Mouse (Mus musculus) intestine, embryonic 15.5 days (tissue): ENCODE data around the gene Olfr1411. TPM values are rescaled to one million over a fixed set of nuclear protein-coding genes. Genes with fewer than 3 reads are reported as not detected.

Source experiments
- ATAC-seq: fragments of 200-750 bp; cut with Nextera tagmentation; 2 replicates; pipeline ENCODE4 v1.8.0; 2017; ENCODE audit warnings: moderate TSS enrichment, moderate library complexity
- H3K27ac ChIP-seq: fragments of 300-500 bp; sonication (generic); 2 replicates; pipeline ENCODE4 v1.5.1; 2015; ENCODE audit warnings: mild to moderate bottlenecking, inconsistent platforms
- H3K27me3 ChIP-seq: fragments of 300-500 bp; sonication (generic); replicated peaks from 2 replicates; pipeline ENCODE4 v1.6.1; 2015; ENCODE audit warnings: inconsistent platforms
- H3K36me3 ChIP-seq: fragments of 300-500 bp; sonication (generic); 2 replicates; pipeline ENCODE4 v1.6.1; 2015; ENCODE audit warnings: inconsistent platforms
- H3K4me1 ChIP-seq: fragments of 300-500 bp; sonication (generic); replicated peaks from 2 replicates; pipeline ENCODE4 v1.6.1; 2015; ENCODE audit warnings: inconsistent platforms
- H3K4me2 ChIP-seq: fragments of 300-500 bp; sonication (generic); replicated peaks from 2 replicates; pipeline ENCODE4 v1.6.1; 2015; ENCODE audit warnings: mild to moderate bottlenecking, inconsistent platforms
- H3K4me3 ChIP-seq: fragments of 300-500 bp; sonication (generic); replicated peaks from 2 replicates; pipeline ENCODE4 v1.5.1; 2015; ENCODE audit warnings: inconsistent platforms
- H3K9ac ChIP-seq: fragments of 300-500 bp; sonication (generic); 2 replicates; pipeline ENCODE4 v1.6.1; 2015; ENCODE audit warnings: inconsistent platforms
- H3K9me3 ChIP-seq: fragments of 300-500 bp; sonication (generic); 2 replicates; pipeline ENCODE4 v1.6.1; 2016; ENCODE audit warnings: inconsistent platforms
- WGBS: fragments of 180-500 bp; shearing (Covaris S2); methylation state at CpG from one replicate; pipeline ENCODE4 v1.1.7; 2015; 5-methylcytosine and 5-hydroxymethylcytosine counted together
- polyA plus RNA-seq: library from polyadenylated mRNA; unstranded; fragments of >200 nt; fragmentation: Nextera tagmentation; extraction: Ambion mirVana; gene quantifications from 2 replicates; pipeline ENCODE4 v1.2.1, GENCODE M21; 2015

Gene Olfr1411
- polyA plus RNA-seq, 1 experiment from 2014 or later: not detected

GRCm38 (mm10) chr1:92628227-92628626 is 34.0 kb downstream of the Olfr1411 start:
- H3K27ac ChIP-seq: no peak overlapping the region
- H3K9me3 ChIP-seq: no peaks in the 10 kb centered on the region
- no peaks in the 10 kb centered on the region for H3K4me1 ChIP-seq
- H3K4me2 ChIP-seq: no peak overlapping the region
- no peak overlapping the region for H3K4me3 ChIP-seq
- H3K9ac ChIP-seq: no peak overlapping the region
- no peaks in the 10 kb centered on the region for H3K27me3 ChIP-seq
- H3K36me3 ChIP-seq: no peaks in the 10 kb centered on the region
- no peak for ATAC-seq
- WGBS: 75% methylated on average over 4 of the region's 4 CpGs

- no peaks in the 10 kb centered on the region for H3K9me3 ChIP-seq
- H3K4me2 ChIP-seq: no peak overlapping the region
- no peak overlapping the region for H3K4me3 ChIP-seq
- H3K4me1 ChIP-seq: no peaks in the 10 kb centered on the region
- H3K9ac ChIP-seq: no peak overlapping the region
- ATAC-seq: no peak
- WGBS: 80% methylated on average over 5 of the region's 5 CpGs
- H3K27ac ChIP-seq: no peak overlapping the region
- H3K27me3 ChIP-seq: no peaks in the 10 kb centered on the region
- H3K36me3 ChIP-seq: peaks cover 10% of the 10 kb centered on the region
These were observed 38.0 kb downstream of the Olfr1411 start for GRCm38 (mm10) chr1:92632196-92632595.

- WGBS: 63% methylated on average over 6 of the region's 6 CpGs
- no peaks in the 10 kb centered on the region for H3K27me3 ChIP-seq
- H3K4me2 ChIP-seq: no peak overlapping the region
- H3K9me3 ChIP-seq: no peaks in the 10 kb centered on the region
- peaks cover 14% of the 10 kb centered on the region for H3K36me3 ChIP-seq
- H3K27ac ChIP-seq: no peak overlapping the region
- no peak for ATAC-seq
- H3K4me1 ChIP-seq: no peaks in the 10 kb centered on the region
- H3K4me3 ChIP-seq: no peak overlapping the region
- H3K9ac ChIP-seq: no peak overlapping the region
These were observed 38.7 kb downstream of the Olfr1411 start for GRCm38 (mm10) chr1:92632948-92633347.

GRCm38 (mm10) chr1:92633726-92634125 is 39.5 kb downstream of the Olfr1411 start:
- no peak for ATAC-seq
- H3K4me3 ChIP-seq: no peak overlapping the region
- H3K27me3 ChIP-seq: no peaks in the 10 kb centered on the region
- H3K9ac ChIP-seq: no peak overlapping the region
- H3K27ac ChIP-seq: no peak overlapping the region
- peaks cover 16% of the 10 kb centered on the region for H3K36me3 ChIP-seq
- no peaks in the 10 kb centered on the region for H3K4me1 ChIP-seq
- H3K9me3 ChIP-seq: no peaks in the 10 kb centered on the region
- H3K4me2 ChIP-seq: no peak overlapping the region
- WGBS: 79% methylated on average over 8 of the region's 8 CpGs

- Histone ChIP-seq H3K36me3 (peaks cover 19% of the 10 kb centered on the region), H3K4me1 (no peaks in the 10 kb centered on the region), H3K27me3 (no peaks in the 10 kb centered on the region), H3K4me3 (no peak overlapping the region), H3K4me2 (no peak overlapping the region), H3K9ac (no peak overlapping the region), H3K9me3 (no peaks in the 10 kb centered on the region), H3K27ac (no peak overlapping the region)
- WGBS: 64% methylated on average over 1 of the region's 1 CpGs
- no peak for ATAC-seq
These were observed 40.4 kb downstream of the Olfr1411 start for GRCm38 (mm10) chr1:92634569-92634968.

GRCm38 (mm10) chr1:92634976-92635599 is 40.9 kb downstream of the Olfr1411 start:
- ATAC-seq: peak; percentile 34; the same call in 1 of the 2 replicates
- 73% methylated on average over 4 of the region's 4 CpGs for WGBS
- no peak overlapping the region for H3K9ac ChIP-seq
- no peaks in the 10 kb centered on the region for H3K9me3 ChIP-seq
- H3K36me3 ChIP-seq: peaks cover 19% of the 10 kb centered on the region
- H3K4me1 ChIP-seq: peaks cover 1% of the 10 kb centered on the region
- no peak overlapping the region for H3K27ac ChIP-seq
- no peak overlapping the region for H3K4me2 ChIP-seq
- no peak overlapping the region for H3K4me3 ChIP-seq
- no peaks in the 10 kb centered on the region for H3K27me3 ChIP-seq

- peaks cover 10% of the 10 kb centered on the region for H3K4me1 ChIP-seq
- H3K9me3 ChIP-seq: no peaks in the 10 kb centered on the region
- no peak overlapping the region for H3K9ac ChIP-seq
- WGBS: 88% methylated on average over 8 of the region's 8 CpGs
- ATAC-seq: no peak
- no peak overlapping the region for H3K4me3 ChIP-seq
- H3K4me2 ChIP-seq: no peak overlapping the region
- H3K36me3 ChIP-seq: peaks cover 19% of the 10 kb centered on the region
- H3K27ac ChIP-seq: no peak overlapping the region
- no peaks in the 10 kb centered on the region for H3K27me3 ChIP-seq
These were observed 41.8 kb downstream of the Olfr1411 start for GRCm38 (mm10) chr1:92636015-92636414.

- no peaks in the 10 kb centered on the region for H3K27me3 ChIP-seq
- no peak overlapping the region for H3K4me2 ChIP-seq
- no peak overlapping the region for H3K27ac ChIP-seq
- peaks cover 12% of the 10 kb centered on the region for H3K4me1 ChIP-seq
- H3K9me3 ChIP-seq: no peaks in the 10 kb centered on the region
- no peak for ATAC-seq
- no peak overlapping the region for H3K4me3 ChIP-seq
- H3K9ac ChIP-seq: no peak overlapping the region
- WGBS: 93% methylated on average over 11 of the region's 11 CpGs
- H3K36me3 ChIP-seq: peaks cover 19% of the 10 kb centered on the region
These were observed 42.5 kb downstream of the Olfr1411 start for GRCm38 (mm10) chr1:92636676-92637075.

- Histone ChIP-seq H3K27me3 (no peaks in the 10 kb centered on the region), H3K9me3 (no peaks in the 10 kb centered on the region), H3K4me1 (peaks cover 17% of the 10 kb centered on the region), H3K4me2 (no peak overlapping the region), H3K9ac (no peak overlapping the region), H3K4me3 (no peak overlapping the region), H3K27ac (no peak overlapping the region), H3K36me3 (peaks cover 19% of the 10 kb centered on the region)
- ATAC-seq: no peak
- WGBS: 88% methylated on average over 15 of the region's 15 CpGs
These were observed 43.4 kb downstream of the Olfr1411 start for GRCm38 (mm10) chr1:92637501-92638172.

- no peak overlapping the region for H3K4me2 ChIP-seq
- no peak overlapping the region for H3K9ac ChIP-seq
- H3K27ac ChIP-seq: no peak overlapping the region
- H3K9me3 ChIP-seq: no peaks in the 10 kb centered on the region
- H3K4me1 ChIP-seq: peaks cover 17% of the 10 kb centered on the region
- 79% methylated on average over 3 of the region's 3 CpGs for WGBS
- no peak for ATAC-seq
- no peaks in the 10 kb centered on the region for H3K27me3 ChIP-seq
- no peak overlapping the region for H3K4me3 ChIP-seq
- H3K36me3 ChIP-seq: peaks cover 19% of the 10 kb centered on the region
These were observed 44.0 kb downstream of the Olfr1411 start for GRCm38 (mm10) chr1:92638181-92638580.

- no peak for ATAC-seq
- peaks cover 19% of the 10 kb centered on the region for H3K36me3 ChIP-seq
- 93% methylated on average over 4 of the region's 4 CpGs for WGBS
These were observed 44.5 kb downstream of the Olfr1411 start for GRCm38 (mm10) chr1:92638736-92639135.

GRCm38 (mm10) chr1:92640393-92640792 is 46.2 kb downstream of the Olfr1411 start:
- Histone ChIP-seq H3K36me3 (peaks cover 19% of the 10 kb centered on the region), H3K4me2 (peak overlapping the region; percentile 86), H3K4me3 (no peak overlapping the region; the same call in 1 of the 2 replicates), H3K9ac (no peak overlapping the region), H3K27ac (no peak overlapping the region), H3K27me3 (no peaks in the 10 kb centered on the region), H3K4me1 (peaks cover 17% of the 10 kb centered on the region), H3K9me3 (no peaks in the 10 kb centered on the region)
- ATAC-seq: no peak
- WGBS: 81% methylated on average over 6 of the region's 6 CpGs

More at GRCm38 (mm10) chr1:92638736-92639135, 44.5 kb downstream of the Olfr1411 start:
- Histone ChIP-seq H3K9me3 (no peaks in the 10 kb centered on the region), H3K27me3 (no peaks in the 10 kb centered on the region), H3K4me2 (no peak overlapping the region), H3K9ac (no peak overlapping the region), H3K4me1 (peaks cover 17% of the 10 kb centered on the region), H3K4me3 (no peak overlapping the region), H3K27ac (no peak overlapping the region)
